Mouse (Mus musculus) subcutaneous adipose tissue, adult 2 months (tissue): ENCODE results near the gene Mxi1. TPM values are rescaled to one million over a fixed set of nuclear protein-coding genes. Genes with fewer than 3 reads are reported as not detected.

Experiments
- polyA plus RNA-seq: library from polyadenylated mRNA; depleted of rRNA; stranded (reverse); fragments of >200 nt; gene quantifications from 2 replicates; pipeline ENCODE4 v1.2.3, GENCODE M21; 2012; ENCODE audit warnings: low replicate concordance; rRNA removed

Gene Mxi1
- 17.3 and 21.4 TPM in 2 replicates for polyA plus RNA-seq

DNA sequence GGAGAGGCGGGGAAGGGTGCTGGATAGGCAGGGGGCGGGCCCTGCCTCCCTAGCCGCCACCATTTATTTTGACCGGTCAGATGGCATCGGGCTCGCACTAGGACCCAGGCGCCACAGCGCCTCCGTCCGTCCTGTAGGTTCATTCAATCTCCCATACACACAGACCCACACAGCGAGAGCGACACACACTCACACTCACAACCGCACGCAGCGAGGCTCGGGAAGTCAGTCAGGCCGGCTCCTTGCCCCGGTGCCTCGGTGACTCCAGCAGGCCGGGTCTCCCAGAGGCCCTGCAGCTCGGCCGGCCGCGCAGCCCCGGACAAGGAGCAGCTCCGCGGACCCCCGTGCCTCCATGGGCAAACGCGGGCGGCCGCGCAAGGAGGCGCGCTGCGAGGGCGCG lies at the start of gene Mxi1:
Mxi1 (plus strand) TSS at position 171 of the 400 bp plus-strand sequence.

GRCm38 (mm10) chr19:53371666-53372065 lies 61.3 kb downstream of the Mxi1 start, which contains the start of gene Gm10197:
Gene Gm10197, minus strand, starts transcription at chr19:53371766.

GRCm38 (mm10) chr19:53390495-53391007 lies 80.2 kb downstream of the Mxi1 start, which contains the start of gene Smndc1:
Gene Smndc1, minus strand, starts transcription at chr19:53390578.

Other genes starting within 250 kb of the Mxi1 start
- gene Add3, start 170.1 kb upstream of the Mxi1 start, polyA plus RNA-seq, result 27.4 and 60.6 TPM in 2 replicates
- gene Gm10197, start 61.2 kb downstream of the Mxi1 start, polyA plus RNA-seq, result not detected in 2 replicates
- gene Smndc1, start 80.1 kb downstream of the Mxi1 start, polyA plus RNA-seq, result 5.2 and 6.7 TPM in 2 replicates
- gene Dusp5, start 218.6 kb downstream of the Mxi1 start, polyA plus RNA-seq, result 2.3 and 4.3 TPM in 2 replicates